Mouse (Mus musculus): ENCODE results near the gene Ovol3. TPM values are rescaled to one million over a fixed set of nuclear protein-coding genes. Genes with fewer than 3 reads are reported as not detected.

Gene Ovol3
- not detected in 2 replicates for polyA plus RNA-seq (2014; fragmentation: Nextera tagmentation; extraction: Ambion mirVana)

DNA sequence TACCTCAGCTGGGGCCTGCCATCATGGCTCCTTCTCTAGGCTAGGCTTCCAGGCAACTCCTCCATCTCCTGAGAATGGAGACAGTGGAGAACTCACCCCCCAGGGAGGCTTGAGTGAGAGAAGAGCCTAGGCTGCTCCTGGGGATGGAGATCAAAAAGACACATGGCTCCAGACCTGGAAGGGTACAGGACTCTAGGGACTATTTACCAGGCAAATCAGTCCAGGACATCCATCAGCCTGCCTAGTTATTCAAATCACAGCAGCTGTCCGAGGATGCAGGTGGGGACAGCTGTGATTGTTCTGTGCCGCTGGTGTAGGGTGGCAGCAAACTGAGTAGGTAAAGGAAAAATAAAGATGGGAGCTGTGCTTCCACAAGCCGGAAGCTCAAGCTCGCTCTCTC, at the start of gene Ovol3:
Gene Ovol3 (minus strand): TSS at position 101 of the 400 bp plus-strand sequence.
- ATAC-seq (ENCODE audit: low FRiP score, low TSS enrichment), result no peak
- no peaks in the 10 kb centered on the region for H3K27me3 ChIP-seq (ENCODE audit: control insufficient read depth, insufficient read depth, low read length)
- no peak within 1 kb of the TSS for H3K9ac ChIP-seq (replicated peaks; ENCODE audit: low read length)
- H3K36me3 ChIP-seq (ENCODE audit: control insufficient read depth, insufficient read depth, low read length), result peaks cover 26% of the 10 kb centered on the region
- 84% methylated on average over 4 of the region's 4 CpGs for WGBS
- no peak for DNase-seq
- H3K4me2 ChIP-seq (ENCODE audit: low read length), result no peak within 1 kb of the TSS
- H3K4me3 ChIP-seq (replicated peaks; ENCODE audit: low read depth, low read length), result no peak within 1 kb of the TSS
- peaks cover 16% of the 10 kb centered on the region for H3K4me1 ChIP-seq (ENCODE audit: control insufficient read depth, insufficient read depth, low read length)
- no peaks in the 10 kb centered on the region for H3K9me3 ChIP-seq (ENCODE audit: control insufficient read depth, low read length)
- no peak within 1 kb of the TSS for H3K27ac ChIP-seq (replicated peaks; ENCODE audit: low read depth, low read length)

DNA sequence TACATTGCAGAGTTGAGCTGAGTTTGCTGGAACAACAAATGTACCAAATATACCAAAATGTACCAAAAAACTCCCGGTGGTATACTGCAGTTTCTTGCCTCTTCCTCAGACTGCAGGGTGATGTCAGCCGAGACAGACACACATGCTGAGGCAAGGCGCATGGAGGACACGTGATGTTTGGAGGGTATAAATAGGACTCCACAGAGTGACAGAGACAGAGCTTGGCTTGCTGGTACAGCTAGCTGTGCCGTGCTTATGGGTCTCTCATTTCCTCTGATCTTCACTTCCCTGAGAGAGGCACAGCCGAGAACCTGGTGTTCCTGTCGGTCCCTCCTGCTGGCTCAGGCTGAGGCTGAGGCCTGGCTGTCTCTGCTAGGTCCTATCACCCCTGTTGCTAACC, 47.2 kb upstream of the Ovol3 start:
- no peak overlapping the region for H3K9ac ChIP-seq (replicated peaks; ENCODE audit: low read length)
- 75% methylated on average over 7 of the region's 7 CpGs for WGBS
- no peaks in the 10 kb centered on the region for H3K9me3 ChIP-seq (ENCODE audit: control insufficient read depth, low read length)
- H3K27ac ChIP-seq (replicated peaks; ENCODE audit: low read depth, low read length), result no peak overlapping the region
- DNase-seq, result no peak
- no peak for ATAC-seq (ENCODE audit: low FRiP score, low TSS enrichment)
- H3K4me1 ChIP-seq (ENCODE audit: control insufficient read depth, insufficient read depth, low read length), result peaks cover 9% of the 10 kb centered on the region; the same call in 1 of the 2 replicates
- H3K4me2 ChIP-seq (ENCODE audit: low read length), result no peak overlapping the region
- no peak overlapping the region for H3K4me3 ChIP-seq (replicated peaks; ENCODE audit: low read depth, low read length)
- no peaks in the 10 kb centered on the region for H3K36me3 ChIP-seq (ENCODE audit: control insufficient read depth, insufficient read depth, low read length)
- H3K27me3 ChIP-seq (ENCODE audit: control insufficient read depth, insufficient read depth, low read length), result no peaks in the 10 kb centered on the region

DNA sequence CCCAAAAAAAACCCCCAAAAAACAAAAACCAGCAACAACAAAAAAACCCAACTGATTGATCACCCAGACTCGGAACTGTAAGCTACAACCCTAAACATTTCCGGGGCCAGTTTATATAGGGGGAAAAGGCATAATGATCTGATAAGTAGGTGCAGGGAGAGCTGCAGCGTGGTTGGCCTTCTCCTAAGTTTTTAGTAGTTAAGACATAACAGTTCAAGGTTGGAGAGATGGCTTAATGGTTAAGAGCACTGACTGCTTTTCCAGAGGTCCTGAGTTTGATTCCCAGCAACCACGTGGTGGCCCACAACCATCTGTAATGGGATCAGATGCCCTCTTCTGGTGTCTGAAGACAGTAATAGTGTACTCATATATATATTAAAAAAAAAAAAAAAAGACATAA, 46.0 kb upstream of the Ovol3 start:
- 81% methylated on average over 4 of the region's 4 CpGs for WGBS
- no peak overlapping the region for H3K27ac ChIP-seq (replicated peaks; ENCODE audit: low read depth, low read length)

DNA sequence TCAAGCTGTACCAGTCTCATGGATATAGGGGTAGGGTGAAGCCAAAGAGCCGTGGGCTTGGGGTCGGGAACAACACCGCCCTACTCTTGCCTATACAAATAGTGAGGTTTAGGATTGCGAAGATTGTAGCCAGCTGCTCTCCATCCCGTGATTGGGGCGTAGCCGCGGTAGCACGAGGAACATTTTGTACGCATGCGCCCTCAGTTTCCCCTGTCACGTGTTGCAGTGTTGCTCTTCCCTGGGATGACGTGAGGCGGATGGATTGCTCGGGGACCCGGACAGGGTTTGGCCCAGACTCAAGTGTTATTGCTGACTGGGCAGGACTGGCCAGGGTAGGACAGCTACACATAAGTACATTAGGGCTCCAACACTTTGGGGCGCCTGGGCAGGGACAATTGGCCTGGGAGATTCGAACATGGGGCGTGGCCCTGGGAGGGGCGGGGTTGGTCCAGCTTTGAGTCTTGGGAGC, 45.2 kb upstream of the Ovol3 start:
- Histone ChIP-seq H3K4me1 (ENCODE audit: control insufficient read depth, insufficient read depth, low read length) (peaks cover 9% of the 10 kb centered on the region; the same call in 1 of the 2 replicates), H3K36me3 (ENCODE audit: control insufficient read depth, insufficient read depth, low read length) (no peaks in the 10 kb centered on the region), H3K4me3 (replicated peaks; ENCODE audit: low read depth, low read length) (peak overlapping the region; percentile 61), H3K9ac (replicated peaks; ENCODE audit: low read length) (peak overlapping the region; percentile 47), H3K27ac (replicated peaks; ENCODE audit: low read depth, low read length) (peak overlapping the region; percentile 95), H3K27me3 (ENCODE audit: control insufficient read depth, insufficient read depth, low read length) (no peaks in the 10 kb centered on the region), H3K4me2 (ENCODE audit: low read length) (peak overlapping the region; percentile 93), H3K9me3 (ENCODE audit: control insufficient read depth, low read length) (no peaks in the 10 kb centered on the region)
- peak; percentile 95 for DNase-seq
- under 1% methylated on average over 20 of the region's 20 CpGs for WGBS
- peak; percentile 88 for ATAC-seq (ENCODE audit: low FRiP score, low TSS enrichment)

More for the DNA sequence above, 46.0 kb upstream of the Ovol3 start:
- no peak overlapping the region for H3K9ac ChIP-seq (replicated peaks; ENCODE audit: low read length)
- DNase-seq (no peak), ATAC-seq (ENCODE audit: low FRiP score, low TSS enrichment) (no peak)
- no peaks in the 10 kb centered on the region for H3K27me3 ChIP-seq (ENCODE audit: control insufficient read depth, insufficient read depth, low read length)
- peaks cover 9% of the 10 kb centered on the region; the same call in 1 of the 2 replicates for H3K4me1 ChIP-seq (ENCODE audit: control insufficient read depth, insufficient read depth, low read length)
- H3K36me3 ChIP-seq (ENCODE audit: control insufficient read depth, insufficient read depth, low read length), result no peaks in the 10 kb centered on the region
- no peaks in the 10 kb centered on the region for H3K9me3 ChIP-seq (ENCODE audit: control insufficient read depth, low read length)
- peak overlapping the region; percentile 93 for H3K4me2 ChIP-seq (ENCODE audit: low read length)
- H3K4me3 ChIP-seq (replicated peaks; ENCODE audit: low read depth, low read length), result no peak overlapping the region

DNA sequence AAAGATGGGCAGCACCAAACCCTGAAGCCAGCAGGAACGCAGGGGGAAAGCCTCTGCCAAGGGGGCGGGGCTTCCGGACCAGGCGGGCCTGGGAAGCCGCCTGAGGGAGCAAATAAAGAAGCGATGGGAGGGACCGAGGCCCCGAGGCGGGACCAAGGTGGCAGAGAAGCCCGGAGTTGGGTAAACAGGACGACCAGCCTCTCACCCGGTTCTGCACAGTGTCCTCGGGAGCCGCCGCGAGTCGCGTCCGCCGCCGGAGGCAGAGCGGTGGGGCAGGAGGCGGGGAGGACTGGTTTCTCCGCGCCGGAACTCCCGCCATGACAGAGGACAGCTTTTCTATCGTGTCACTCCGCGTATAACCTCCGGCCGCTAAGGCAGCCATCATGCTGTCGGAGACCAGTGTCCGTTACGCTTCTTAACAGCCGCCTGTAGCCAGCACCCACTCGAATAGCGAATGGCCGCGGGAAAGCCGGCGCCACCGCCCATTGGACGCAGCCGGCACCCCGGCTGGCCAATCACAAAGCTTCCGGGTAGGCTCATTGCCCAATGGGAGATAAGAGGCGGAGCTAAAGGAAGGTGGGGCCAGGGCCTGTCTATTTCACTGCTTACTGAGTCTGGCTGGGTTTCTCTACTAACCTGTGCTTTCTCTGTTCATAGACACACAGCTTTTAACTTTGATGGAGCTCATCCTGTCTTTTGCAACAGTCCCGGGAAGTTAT, 44.6 kb upstream of the Ovol3 start, which contains the start of the genes Thap8 and Wdr62:
Gene Thap8 (plus strand): TSS at position 144 of the 719 bp plus-strand sequence.
Gene Wdr62 (minus strand): TSS at position 469 of the 719 bp plus-strand sequence.
- no peaks in the 10 kb centered on the region for H3K9me3 ChIP-seq (ENCODE audit: control insufficient read depth, low read length)
- peak within 1 kb of the TSS; percentile 95 for H3K27ac ChIP-seq (replicated peaks; ENCODE audit: low read depth, low read length)
- peak within 1 kb of the TSS; percentile 93 for H3K4me2 ChIP-seq (ENCODE audit: low read length)
- H3K36me3 ChIP-seq (ENCODE audit: control insufficient read depth, insufficient read depth, low read length), result no peaks in the 10 kb centered on the region
- under 1% methylated on average over 49 of the region's 49 CpGs for WGBS
- H3K4me3 ChIP-seq (replicated peaks; ENCODE audit: low read depth, low read length), result peak within 1 kb of the TSS; percentile 61
- no peaks in the 10 kb centered on the region for H3K27me3 ChIP-seq (ENCODE audit: control insufficient read depth, insufficient read depth, low read length)
- peak within 1 kb of the TSS; percentile 47 for H3K9ac ChIP-seq (replicated peaks; ENCODE audit: low read length)
- ATAC-seq (ENCODE audit: low FRiP score, low TSS enrichment) (peak; percentile 96), DNase-seq (peak; percentile 97)
- peaks cover 9% of the 10 kb centered on the region; the same call in 1 of the 2 replicates for H3K4me1 ChIP-seq (ENCODE audit: control insufficient read depth, insufficient read depth, low read length)

DNA sequence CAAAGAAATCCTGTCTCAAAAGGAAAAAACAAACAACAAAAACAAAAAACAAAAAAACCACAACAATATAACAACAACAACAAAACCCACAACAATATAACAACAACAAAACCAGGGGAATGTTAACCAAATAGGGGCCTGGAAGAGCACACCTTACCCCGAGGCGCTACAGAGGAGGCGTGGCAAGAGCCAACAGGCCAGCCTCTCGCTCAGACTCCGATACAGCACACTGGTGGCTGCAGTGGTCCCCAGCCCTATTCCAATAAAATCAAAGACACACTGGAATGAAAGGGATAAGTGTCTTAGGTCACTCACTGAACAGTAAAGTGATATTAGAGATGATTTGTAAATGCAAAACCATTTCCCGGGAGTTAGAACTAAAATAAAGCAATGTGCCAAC, 44.0 kb upstream of the Ovol3 start:
- peaks cover 9% of the 10 kb centered on the region; the same call in 1 of the 2 replicates for H3K4me1 ChIP-seq (ENCODE audit: control insufficient read depth, insufficient read depth, low read length)
- DNase-seq, result no peak
- no peak for ATAC-seq (ENCODE audit: low FRiP score, low TSS enrichment)
- H3K27me3 ChIP-seq (ENCODE audit: control insufficient read depth, insufficient read depth, low read length), result no peaks in the 10 kb centered on the region
- H3K4me3 ChIP-seq (replicated peaks; ENCODE audit: low read depth, low read length), result peak overlapping the region; percentile 61
- peak overlapping the region; percentile 93 for H3K4me2 ChIP-seq (ENCODE audit: low read length)
- under 1% methylated on average over 6 of the region's 6 CpGs for WGBS
- no peaks in the 10 kb centered on the region for H3K36me3 ChIP-seq (ENCODE audit: control insufficient read depth, insufficient read depth, low read length)
- H3K9ac ChIP-seq (replicated peaks; ENCODE audit: low read length), result peak overlapping the region; percentile 44; the same call in 1 of the 2 replicates
- H3K27ac ChIP-seq (replicated peaks; ENCODE audit: low read depth, low read length), result no peak overlapping the region
- H3K9me3 ChIP-seq (ENCODE audit: control insufficient read depth, low read length), result no peaks in the 10 kb centered on the region

DNA sequence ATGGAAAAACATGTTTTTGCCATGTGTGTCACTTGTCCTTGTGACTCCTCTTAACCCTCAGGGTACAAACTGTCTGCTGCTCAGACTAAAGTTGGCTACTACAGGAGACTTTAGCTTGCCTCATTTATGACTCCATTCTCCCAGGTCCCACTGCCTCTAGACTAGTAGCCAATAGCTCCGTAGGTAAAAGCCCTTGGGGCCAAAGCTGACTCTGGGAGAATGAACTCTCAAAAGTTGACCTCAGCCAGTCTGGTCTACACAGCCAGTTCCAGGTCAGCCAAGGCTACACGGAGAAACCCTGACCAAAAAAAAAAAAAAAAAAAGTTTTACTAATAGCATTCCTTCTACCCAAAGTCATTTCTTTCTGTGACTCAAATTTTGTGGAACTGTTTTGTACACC, 43.4 kb upstream of the Ovol3 start:
- Histone ChIP-seq H3K9me3 (ENCODE audit: control insufficient read depth, low read length) (no peaks in the 10 kb centered on the region), H3K36me3 (ENCODE audit: control insufficient read depth, insufficient read depth, low read length) (no peaks in the 10 kb centered on the region), H3K27me3 (ENCODE audit: control insufficient read depth, insufficient read depth, low read length) (no peaks in the 10 kb centered on the region), H3K27ac (replicated peaks; ENCODE audit: low read depth, low read length) (no peak overlapping the region), H3K9ac (replicated peaks; ENCODE audit: low read length) (no peak overlapping the region), H3K4me1 (ENCODE audit: control insufficient read depth, insufficient read depth, low read length) (peaks cover 9% of the 10 kb centered on the region; the same call in 1 of the 2 replicates), H3K4me2 (ENCODE audit: low read length) (0 out of 2 replicates have a peak overlapping the region, but pooled peaks have one; percentile 93), H3K4me3 (replicated peaks; ENCODE audit: low read depth, low read length) (no peak overlapping the region)
- DNase-seq, result no peak
- no peak for ATAC-seq (ENCODE audit: low FRiP score, low TSS enrichment)
- WGBS, result 64% methylated on average over 2 of the region's 2 CpGs

DNA sequence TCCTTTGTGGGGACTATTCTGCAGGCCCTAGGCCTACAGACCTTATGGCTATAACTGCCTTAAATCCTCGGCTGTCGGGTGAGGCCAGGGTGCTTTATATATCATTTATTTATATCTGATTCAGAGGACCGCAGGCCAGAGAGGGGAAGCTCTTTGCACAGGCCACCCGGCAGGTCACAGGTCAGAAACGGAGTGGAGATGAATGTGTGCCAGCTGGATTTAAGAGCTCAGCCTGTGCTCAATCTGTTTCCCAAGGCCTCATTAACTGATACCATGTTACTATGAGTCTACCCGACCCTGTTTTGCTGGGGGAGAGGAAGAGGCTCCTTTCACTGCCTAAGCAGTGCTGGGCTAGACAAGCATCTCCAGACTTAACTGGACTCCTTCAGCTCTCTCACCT, 38.9 kb upstream of the Ovol3 start:
- no peak overlapping the region for H3K4me3 ChIP-seq (replicated peaks; ENCODE audit: low read depth, low read length)
- H3K27ac ChIP-seq (replicated peaks; ENCODE audit: low read depth, low read length), result no peak overlapping the region
- H3K9ac ChIP-seq (replicated peaks; ENCODE audit: low read length), result no peak overlapping the region
- H3K4me2 ChIP-seq (ENCODE audit: low read length), result no peak overlapping the region
- no peaks in the 10 kb centered on the region; the same call in 1 of the 2 replicates for H3K4me1 ChIP-seq (ENCODE audit: control insufficient read depth, insufficient read depth, low read length)
- ATAC-seq (ENCODE audit: low FRiP score, low TSS enrichment) (no peak), DNase-seq (no peak)
- H3K36me3 ChIP-seq (ENCODE audit: control insufficient read depth, insufficient read depth, low read length), result no peaks in the 10 kb centered on the region
- no peaks in the 10 kb centered on the region for H3K27me3 ChIP-seq (ENCODE audit: control insufficient read depth, insufficient read depth, low read length)
- 87% methylated on average over 6 of the region's 6 CpGs for WGBS
- no peaks in the 10 kb centered on the region for H3K9me3 ChIP-seq (ENCODE audit: control insufficient read depth, low read length)

Measured in midbrain, embryonic 14.5 days (tissue).